Mouse (Mus musculus) heart, adult 9 months (tissue): ENCODE results near the gene Stim1.
"Not testable (repeated sequence)": the region's sequence is repeated elsewhere in the genome, so short reads cannot be mapped to it uniquely, and the experiment has no call there.

Experiments
- DNase-seq, 2 experiments: peaks; one replicate each; pipeline ENCODE4 v3.0.0; 2022; ENCODE audit warnings: low spot score in 2 of 2

The Stim1 gene

GRCm38 (mm10) chr7:102249531-102249895, 18.1 kb upstream of the Stim1 start:
- peak in 1 of 2 experiments; percentile 24 for DNase-seq

DNA sequence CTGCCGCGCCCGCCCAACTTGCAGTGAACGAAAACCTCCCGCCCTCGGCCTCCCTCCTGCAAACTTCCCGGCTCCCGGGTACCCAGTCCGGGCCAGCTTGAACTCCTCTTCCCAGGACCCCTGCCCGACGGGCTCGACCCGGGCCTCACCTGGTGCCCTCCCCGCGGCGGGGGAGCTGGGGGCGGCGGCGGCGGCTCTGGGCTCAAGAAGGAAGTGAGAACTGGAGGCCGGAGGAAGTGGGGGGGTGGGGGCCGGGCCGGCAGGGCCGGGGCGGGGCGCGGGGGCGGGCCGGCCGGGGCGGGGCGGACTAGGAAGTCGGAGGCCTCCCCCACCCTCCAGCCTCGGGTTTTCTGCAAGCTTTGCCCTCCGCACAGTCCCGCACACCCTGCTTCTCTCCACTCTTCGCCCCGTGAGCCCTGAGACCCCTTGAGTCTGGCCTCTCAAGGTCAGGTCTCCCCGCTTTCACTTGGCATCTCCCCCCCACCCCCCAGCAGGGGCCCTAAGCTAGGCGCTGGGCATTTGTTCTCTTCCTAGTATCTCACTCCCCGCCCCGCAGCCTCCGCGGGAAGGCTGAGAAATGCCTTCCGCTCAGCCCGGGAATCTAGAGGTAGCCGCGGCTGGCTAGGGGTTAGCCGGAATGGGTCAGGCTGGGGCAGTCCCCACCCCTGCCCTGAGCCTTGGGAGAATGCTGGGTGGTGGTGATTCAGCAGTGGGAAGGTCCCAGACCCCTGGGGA, 17.5 kb upstream of the Stim1 start:
- peak; percentile 79 to 86 for DNase-seq

DNA sequence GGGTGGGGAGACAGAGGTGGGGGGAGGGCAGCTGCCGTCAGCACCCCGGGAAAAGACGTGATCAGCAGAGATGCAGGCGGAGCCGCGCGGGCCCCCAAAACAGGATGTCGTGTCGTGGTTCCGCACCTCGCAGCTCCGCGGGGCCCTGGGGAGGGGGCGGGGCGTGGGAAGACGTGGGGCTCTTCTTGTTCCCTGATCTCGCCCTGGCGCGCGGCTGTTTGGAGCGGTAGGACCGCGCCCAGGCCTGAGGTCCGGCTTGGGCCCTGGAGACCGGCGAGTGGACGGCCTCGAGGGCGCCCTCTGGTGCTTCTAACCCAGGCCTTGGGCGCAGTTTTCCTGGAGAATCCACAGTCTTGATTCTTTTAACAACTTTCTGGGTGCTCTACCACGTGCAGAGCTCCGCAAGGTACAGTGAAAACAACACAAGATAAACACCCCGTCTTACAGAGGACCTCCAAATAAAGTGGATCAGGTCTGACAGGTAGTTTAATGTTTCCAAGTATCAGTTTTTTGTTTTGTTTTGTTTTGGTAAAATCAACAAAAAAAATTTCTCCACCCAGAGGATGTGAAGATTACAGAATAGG, 16.9 kb upstream of the Stim1 start:
- peak; percentile 95 to 97 for DNase-seq

GRCm38 (mm10) chr7:102253631-102254030, 14.0 kb upstream of the Stim1 start:
- DNase-seq: no peak

- DNase-seq: no peak
Measured at GRCm38 (mm10) chr7:102255954-102256353, 11.7 kb upstream of the Stim1 start, which contains the start of gene Rhog. Gene Rhog (minus strand): TSS chr7:102256054.

DNA sequence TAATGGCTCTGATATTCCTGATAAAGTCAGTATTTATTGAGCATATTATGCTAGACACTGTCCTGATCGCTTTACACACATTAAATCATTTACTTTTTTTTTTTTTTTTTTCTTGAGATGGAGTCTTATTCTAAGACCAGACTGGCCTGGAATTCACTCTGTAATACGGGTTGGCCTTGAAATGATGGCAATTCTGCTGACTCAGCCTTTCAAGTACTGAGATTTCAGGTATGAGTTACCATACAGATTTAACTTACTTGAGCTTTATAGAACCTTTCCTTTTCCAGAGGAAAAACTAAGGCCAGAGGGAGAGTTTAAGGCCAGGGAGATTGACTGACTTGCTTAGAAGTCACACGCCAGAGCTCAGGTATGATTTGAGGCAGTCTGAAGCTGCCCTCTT, 11.0 kb upstream of the Stim1 start:
- DNase-seq: no peak

DNA sequence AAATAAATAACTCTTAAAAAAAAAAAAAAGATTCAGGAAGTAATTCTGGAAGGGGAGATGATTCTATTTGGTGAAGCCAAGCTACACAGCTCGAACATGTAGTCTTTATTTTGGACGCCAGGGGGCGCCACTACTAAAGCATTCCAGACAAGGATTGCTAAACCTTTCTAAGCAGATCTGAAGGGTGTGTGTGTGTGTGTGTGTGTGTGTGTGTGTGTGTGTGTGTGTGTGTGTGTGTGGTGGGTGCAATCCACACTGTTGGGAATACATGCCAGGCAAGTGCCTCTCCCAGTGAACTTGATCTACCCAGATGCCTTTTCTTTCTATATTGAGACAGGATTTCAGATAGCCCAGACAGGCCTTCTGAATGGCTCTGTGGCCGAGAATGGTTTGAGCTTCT, 9.4 kb upstream of the Stim1 start:
- DNase-seq: peak in 1 of 2 experiments; percentile 57

- DNase-seq: no peak
Measured at GRCm38 (mm10) chr7:102258753-102259152, 8.9 kb upstream of the Stim1 start.

DNA sequence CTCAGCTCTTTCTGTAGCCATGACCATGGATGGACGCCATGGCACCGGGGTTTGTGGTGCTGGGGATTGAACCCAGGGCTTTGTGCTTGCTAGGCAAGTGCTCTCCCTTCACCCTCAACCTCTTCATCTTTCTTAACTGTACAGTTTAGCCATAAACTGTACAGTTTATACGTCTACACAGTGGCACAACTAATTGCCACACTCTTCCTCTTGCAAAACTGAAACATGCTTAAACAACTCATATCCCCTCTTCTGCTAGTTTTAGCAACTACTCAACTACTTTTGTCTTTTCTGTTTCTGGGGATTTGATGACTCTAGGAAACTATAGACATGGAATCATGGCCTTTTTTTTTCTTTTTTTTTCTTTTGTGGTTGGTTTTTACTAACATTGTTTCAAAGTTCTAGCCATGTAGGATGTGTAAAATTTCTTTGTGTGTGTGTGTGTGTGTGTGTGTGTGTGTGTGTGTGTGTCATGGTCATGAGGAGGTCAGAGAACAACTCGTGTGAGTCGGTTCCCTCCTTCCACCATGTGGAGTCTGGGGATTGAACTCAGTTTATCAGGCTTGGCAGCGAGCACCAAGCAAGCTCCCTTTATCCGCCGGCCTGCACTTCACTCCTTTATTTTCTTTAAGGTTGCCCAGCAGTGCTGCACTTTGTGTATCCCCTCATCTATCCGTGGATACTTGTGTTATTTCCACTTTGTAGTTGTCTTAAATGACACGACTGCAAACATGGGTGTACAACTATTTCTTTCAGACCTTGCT, 7.7 kb upstream of the Stim1 start:
- no peak for DNase-seq

- DNase-seq: no peak
Measured at GRCm38 (mm10) chr7:102260518-102260917, 7.1 kb upstream of the Stim1 start.

DNA sequence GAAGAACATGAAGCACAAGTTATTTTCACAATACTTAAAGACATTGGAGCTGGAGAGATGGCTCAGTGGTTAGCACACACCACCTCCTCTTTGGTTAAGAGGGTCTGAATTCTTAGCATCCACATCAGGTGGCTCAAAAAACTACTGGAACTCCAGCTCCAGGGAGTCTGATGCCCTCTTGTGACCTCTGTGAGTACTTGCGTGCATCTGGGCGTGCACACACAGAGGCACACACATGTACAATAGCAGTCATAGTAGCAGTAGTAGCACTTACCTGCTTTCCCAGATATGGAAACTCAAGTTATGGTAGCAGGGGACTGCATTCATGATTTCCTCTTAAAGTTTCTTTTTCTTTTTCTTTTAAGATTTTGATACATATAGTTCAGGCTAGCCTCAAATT, 4.6 kb upstream of the Stim1 start:
- no peak for DNase-seq

DNA sequence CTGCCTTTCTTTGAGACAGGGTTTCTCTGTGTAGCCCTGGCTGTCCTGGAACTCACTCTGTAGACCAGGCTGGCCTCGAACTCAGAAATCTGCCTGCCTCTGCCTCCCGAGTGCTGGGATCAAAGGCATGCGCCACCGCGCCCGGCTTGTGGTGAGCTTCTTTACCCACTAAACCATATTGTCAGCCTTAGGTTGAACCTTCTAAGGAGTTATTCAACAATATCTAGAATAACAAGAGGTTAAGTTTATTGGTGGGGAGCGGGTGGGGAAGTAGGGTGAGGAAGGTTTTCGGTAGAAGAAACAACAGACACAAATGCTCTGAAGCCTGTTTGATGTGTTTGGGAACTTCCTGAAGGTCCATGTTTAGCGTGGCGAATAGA, 1.6 kb upstream of the Stim1 start:
- DNase-seq: not testable (repeated sequence)

GRCm38 (mm10) chr7:102266401-102267042, 1.1 kb upstream of the Stim1 start:
- DNase-seq: peak in 1 of 2 experiments; percentile 46

- peak; percentile 94 for DNase-seq
Measured at GRCm38 (mm10) chr7:102267113-102267579, 460 bp upstream of the Stim1 start.

DNA sequence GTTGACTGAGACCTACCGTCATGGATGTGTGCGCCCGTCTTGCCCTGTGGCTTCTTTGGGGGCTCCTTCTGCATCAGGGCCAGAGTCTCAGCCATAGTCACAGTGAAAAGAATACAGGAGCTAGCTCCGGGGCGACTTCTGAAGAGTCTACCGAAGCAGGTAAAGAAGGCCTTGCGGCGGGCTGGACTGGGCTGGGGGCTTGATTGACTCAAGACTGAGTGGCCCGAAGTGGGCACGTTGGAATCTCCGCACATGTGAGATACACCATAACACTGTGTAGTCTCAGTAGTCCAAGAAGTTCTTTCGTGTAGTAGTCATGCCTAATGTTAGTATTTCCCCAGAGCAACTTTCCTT, 766 bp downstream of the Stim1 start:
- no peak for DNase-seq

DNA sequence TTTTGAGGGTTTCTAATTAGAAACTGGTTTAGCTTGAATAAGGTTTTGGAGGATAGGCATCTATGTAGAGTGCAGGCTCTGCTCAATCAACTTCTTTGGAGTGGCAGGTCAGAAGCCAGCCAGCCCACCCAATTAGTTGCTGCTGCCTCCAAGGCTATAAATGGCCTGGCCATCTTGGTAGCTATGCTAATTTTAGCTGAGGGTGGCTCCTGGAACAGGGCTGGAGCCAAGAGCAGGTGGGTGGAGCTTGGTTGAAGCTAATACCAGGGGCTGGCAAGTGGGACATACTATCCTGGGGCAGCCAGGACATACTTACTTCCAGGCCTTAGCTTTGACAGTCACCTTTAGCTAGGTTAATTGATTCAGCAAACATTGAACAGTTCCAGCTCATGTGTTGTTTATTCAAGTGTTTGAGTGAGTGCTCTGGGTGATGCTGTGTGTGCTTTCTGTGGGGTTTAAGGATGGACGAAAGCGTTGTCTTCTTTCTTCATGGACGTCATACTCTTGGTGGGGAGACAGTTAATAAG, 4.9 kb downstream of the Stim1 start:
- peak; percentile 46 to 50 for DNase-seq

- no peak for DNase-seq
Measured at GRCm38 (mm10) chr7:102281403-102281802, 13.8 kb downstream of the Stim1 start.

DNA sequence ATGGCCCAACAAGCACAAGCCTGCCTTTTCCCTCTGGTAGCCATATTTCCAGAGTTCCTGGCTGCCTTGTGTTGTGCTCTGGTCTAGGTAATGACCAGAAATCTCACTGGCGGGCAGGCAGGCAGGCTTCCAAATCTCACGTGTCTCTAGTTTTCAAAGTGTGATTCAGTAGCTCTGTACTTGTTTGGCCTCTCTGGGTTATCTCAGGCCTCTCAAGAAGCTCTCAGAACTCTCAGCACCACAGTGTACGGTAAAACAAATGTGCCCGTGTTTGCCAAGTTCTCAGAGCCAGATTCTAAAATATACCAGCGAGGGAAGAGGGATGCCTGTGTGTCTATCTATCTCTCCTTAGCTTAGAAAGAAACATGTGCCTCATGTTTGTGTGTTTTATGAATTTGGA, 14.7 kb downstream of the Stim1 start:
- DNase-seq: peak; percentile 50 to 72

GRCm38 (mm10) chr7:102289466-102289865, 21.9 kb downstream of the Stim1 start:
- no peak for DNase-seq

- DNase-seq: no peak
Measured at GRCm38 (mm10) chr7:102292228-102292627, 24.6 kb downstream of the Stim1 start.

GRCm38 (mm10) chr7:102293234-102293633, 25.6 kb downstream of the Stim1 start:
- no peak for DNase-seq

DNA sequence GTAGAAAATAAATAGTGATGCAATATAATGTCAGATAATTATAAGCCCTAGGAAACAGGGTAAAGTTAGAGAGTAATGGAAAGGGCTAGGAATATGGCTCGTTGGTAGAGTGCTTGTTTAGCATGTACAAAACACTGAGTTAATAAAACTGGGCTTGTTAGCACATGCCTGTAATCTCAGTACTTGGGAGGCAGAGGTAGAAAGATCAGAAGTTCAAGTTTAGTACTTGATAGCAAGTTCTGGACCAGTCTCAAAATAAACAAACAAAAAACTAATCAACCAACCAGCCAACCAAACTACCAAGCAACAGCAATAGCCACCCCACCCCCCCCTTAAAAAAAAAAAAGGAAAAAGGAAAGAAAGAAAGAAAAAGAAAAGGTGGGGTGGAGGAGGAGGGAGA, 33.2 kb downstream of the Stim1 start:
- no peak for DNase-seq
